Mouse (Mus musculus): ENCODE results near the gene Trmt2a.
A peak's percentile ranks its signal among the peaks of the same experiment; 100 is the strongest.
"Not testable (repeated sequence)": the region's sequence is repeated elsewhere in the genome, so short reads cannot be mapped to it uniquely, and the experiment has no call there.

The Trmt2a gene

DNA sequence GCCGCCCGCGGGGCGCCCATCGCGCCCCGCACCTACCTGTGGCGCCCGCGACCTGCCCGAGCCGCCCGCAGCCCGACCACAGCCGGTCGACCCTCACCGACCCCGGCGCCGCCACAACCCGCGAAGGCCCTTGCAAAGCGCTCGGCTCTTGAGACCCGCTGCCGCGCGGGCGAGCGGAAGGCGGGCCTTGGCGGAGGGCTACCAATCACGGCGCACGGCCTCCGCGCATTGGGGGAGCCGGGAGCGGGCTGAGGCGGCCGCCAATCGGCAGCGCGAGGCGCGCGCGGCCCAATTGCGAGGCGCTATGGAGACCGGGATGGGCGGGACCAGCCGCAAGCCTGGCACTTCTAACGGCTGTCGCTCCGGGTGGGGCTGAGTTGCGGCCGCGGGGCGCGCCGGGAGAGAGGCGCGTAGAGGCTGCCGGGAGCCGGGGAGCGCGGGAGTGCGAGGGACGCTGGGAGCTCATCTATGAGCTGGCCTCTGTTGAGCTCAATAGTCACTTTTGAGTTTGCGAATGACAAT lies 40.6 kb downstream of the Trmt2a start, which contains the start of gene Dgcr8:
TSS of gene Dgcr8 (minus strand) at position 180 of the 522 bp plus-strand sequence.
- peak; percentile 99 for DNase-seq (ENCODE audit: low spot score in 2 of 2)

DNA sequence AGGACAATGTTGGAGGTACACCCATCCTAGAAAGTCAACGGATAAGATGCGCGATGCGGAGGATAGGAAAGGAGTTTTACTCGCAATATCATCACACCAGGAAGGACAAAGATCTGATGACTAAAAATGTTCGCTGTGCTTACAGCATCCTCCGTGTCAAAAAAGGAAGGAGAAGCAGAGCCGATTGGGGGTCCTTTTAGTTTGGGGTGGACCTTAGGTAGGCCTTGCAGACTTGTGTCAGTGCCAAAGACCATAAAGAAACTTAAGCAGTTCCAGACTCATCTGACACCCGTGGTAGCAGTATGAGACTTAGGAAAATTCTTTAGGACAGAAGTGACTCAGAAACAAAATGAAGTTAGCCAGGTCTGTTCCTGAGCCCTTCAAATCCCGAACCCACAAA lies 41.1 kb downstream of the Trmt2a start:
- not testable (repeated sequence) for DNase-seq (ENCODE audit: low spot score in 2 of 2)

Data from frontal cortex, postnatal 36 days (tissue).